Mouse (Mus musculus) myocyte (in vitro differentiated cells): ENCODE data around the gene Best1.
A peak's percentile ranks its signal among the peaks of the same experiment; 100 is the strongest.

Experiments used
- E2F4 ChIP-seq: IDR thresholded peaks from one replicate; pipeline ENCODE4 v1.6.1; 2011; ENCODE audit warnings: mild to moderate bottlenecking, control low read depth, moderate library complexity; ENCODE audit not compliant: insufficient read depth
- MYOD1 ChIP-seq, 3 experiments: IDR thresholded peaks; one replicate each; pipeline ENCODE4 v1.6.1; 2011; ENCODE audit warnings: control low read depth in 2 of 3, low read depth in 2 of 3, mild to moderate bottlenecking in 2 of 3, moderate library complexity in 1 of 3; ENCODE audit not compliant: insufficient read length in 2 of 3, control insufficient read depth in 1 of 3
- MYOG ChIP-seq, 3 experiments: IDR thresholded peaks; one replicate each; pipeline ENCODE4 v1.6.1; 2011; ENCODE audit warnings: control low read depth in 2 of 3, low read depth in 2 of 3, mild to moderate bottlenecking in 2 of 3; ENCODE audit not compliant: insufficient read length in 2 of 3, control insufficient read depth in 1 of 3, insufficient read depth in 1 of 3
- POLR2A ChIP-seq: IDR thresholded peaks from one replicate; pipeline ENCODE4 v1.6.1; 2011; ENCODE audit warnings: low read depth, mild to moderate bottlenecking, control low read depth, moderate library complexity; ENCODE audit not compliant: insufficient read length
- POLR2AphosphoS2 ChIP-seq: IDR thresholded peaks from one replicate; pipeline ENCODE4 v1.6.1; 2011; ENCODE audit warnings: low read depth, control low read depth; ENCODE audit not compliant: insufficient read length
- TCF12 ChIP-seq: IDR thresholded peaks from one replicate; pipeline ENCODE4 v1.6.1; 2011; ENCODE audit warnings: mild to moderate bottlenecking, control low read depth; ENCODE audit not compliant: poor library complexity, insufficient read depth, severe bottlenecking

DNA sequence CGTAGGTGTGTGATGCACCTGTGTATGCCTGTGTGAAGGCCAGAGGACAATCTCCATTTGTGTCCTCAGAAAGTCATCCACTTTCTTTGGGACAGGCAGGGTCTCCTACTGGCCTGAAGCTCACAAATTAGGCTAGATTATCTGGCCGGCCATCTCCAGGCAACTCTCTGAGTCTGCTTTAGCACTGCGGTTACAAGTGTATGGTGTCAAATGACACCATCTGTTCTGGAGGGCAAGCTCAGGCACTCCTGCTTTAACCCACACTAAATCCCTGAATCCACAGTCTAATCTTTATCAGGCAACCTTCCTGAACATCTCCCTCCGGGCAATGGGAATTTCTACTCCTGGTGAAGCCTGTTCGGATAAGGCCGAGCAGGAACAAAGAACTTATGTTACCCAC lies 14.2 kb downstream of the Best1 start:
- TF ChIP-seq POLR2AphosphoS2 (peak; percentile 78), POLR2A (peak; percentile 21), MYOG (IDR thresholded peaks at IDR 0.05; ENCODE audit: control insufficient read depth in 1 of 3, insufficient read depth in 1 of 3, insufficient read length in 2 of 3, low read depth in 2 of 3) (peak in 2 of 3 experiments; percentile 82 to 94), MYOD1 (IDR thresholded peaks at IDR 0.05; ENCODE audit: control insufficient read depth in 1 of 3, insufficient read length in 2 of 3, low read depth in 2 of 3) (peak; percentile 18 to 88 (median 82)), E2F4 (no peak), TCF12 (peak; percentile 89)
